Mouse (Mus musculus) intestine, embryonic 15.5 days (tissue): ENCODE measurements at regions not wholly inside any gene's neighbourhood (a gene's known extent, or its start where the extent isn't known, plus 50 kb on each side); places are given as distances from the start of the nearest gene placed in this dataset.
"Not testable (repeated sequence)": the region's sequence is repeated elsewhere in the genome, so short reads cannot be mapped to it uniquely, and the experiment has no call there.

Source experiments
- ATAC-seq: fragments of 200-750 bp; cut with Nextera tagmentation; 2 replicates; pipeline ENCODE4 v1.8.0; 2017; ENCODE audit warnings: moderate TSS enrichment, moderate library complexity
- H3K27ac ChIP-seq: fragments of 300-500 bp; sonication (generic); 2 replicates; pipeline ENCODE4 v1.5.1; 2015; ENCODE audit warnings: mild to moderate bottlenecking, inconsistent platforms
- H3K27me3 ChIP-seq: fragments of 300-500 bp; sonication (generic); replicated peaks from 2 replicates; pipeline ENCODE4 v1.6.1; 2015; ENCODE audit warnings: inconsistent platforms
- H3K36me3 ChIP-seq: fragments of 300-500 bp; sonication (generic); 2 replicates; pipeline ENCODE4 v1.6.1; 2015; ENCODE audit warnings: inconsistent platforms
- H3K4me1 ChIP-seq: fragments of 300-500 bp; sonication (generic); replicated peaks from 2 replicates; pipeline ENCODE4 v1.6.1; 2015; ENCODE audit warnings: inconsistent platforms
- H3K4me2 ChIP-seq: fragments of 300-500 bp; sonication (generic); replicated peaks from 2 replicates; pipeline ENCODE4 v1.6.1; 2015; ENCODE audit warnings: mild to moderate bottlenecking, inconsistent platforms
- H3K4me3 ChIP-seq: fragments of 300-500 bp; sonication (generic); replicated peaks from 2 replicates; pipeline ENCODE4 v1.5.1; 2015; ENCODE audit warnings: inconsistent platforms
- H3K9ac ChIP-seq: fragments of 300-500 bp; sonication (generic); 2 replicates; pipeline ENCODE4 v1.6.1; 2015; ENCODE audit warnings: inconsistent platforms
- H3K9me3 ChIP-seq: fragments of 300-500 bp; sonication (generic); 2 replicates; pipeline ENCODE4 v1.6.1; 2016; ENCODE audit warnings: inconsistent platforms
- WGBS: fragments of 180-500 bp; shearing (Covaris S2); methylation state at CpG from one replicate; pipeline ENCODE4 v1.1.7; 2015; 5-methylcytosine and 5-hydroxymethylcytosine counted together

GRCm38 (mm10) chr6:31011407-31012020, 52.6 kb upstream of the Klf14 start:
- Histone ChIP-seq H3K27ac (no peak overlapping the region), H3K36me3 (no peaks in the 10 kb centered on the region)

GRCm38 (mm10) chr6:31016566-31016965, 57.7 kb upstream of the Klf14 start:
- no peak overlapping the region for H3K9ac ChIP-seq
- no peaks in the 10 kb centered on the region for H3K27me3 ChIP-seq
- H3K9me3 ChIP-seq = no peaks in the 10 kb centered on the region
- no peaks in the 10 kb centered on the region for H3K36me3 ChIP-seq
- no peak overlapping the region for H3K27ac ChIP-seq
- H3K4me2 ChIP-seq = no peak overlapping the region
- peak; percentile 92 for ATAC-seq
- H3K4me3 ChIP-seq = no peak overlapping the region
- H3K4me1 ChIP-seq = peaks cover 8% of the 10 kb centered on the region
- WGBS = 55% methylated on average over 7 of the region's 7 CpGs

More at GRCm38 (mm10) chr6:31011407-31012020, 52.6 kb upstream of the Klf14 start:
- peak; percentile 77 for ATAC-seq
- H3K9me3 ChIP-seq = no peaks in the 10 kb centered on the region
- no peak overlapping the region for H3K4me3 ChIP-seq
- WGBS = 33% methylated on average over 4 of the region's 4 CpGs
- H3K27me3 ChIP-seq = no peaks in the 10 kb centered on the region
- no peak overlapping the region for H3K4me2 ChIP-seq
- peaks cover 8% of the 10 kb centered on the region for H3K4me1 ChIP-seq
- H3K9ac ChIP-seq = no peak overlapping the region

- 90% methylated on average over 5 of the region's 5 CpGs for WGBS
- H3K27ac ChIP-seq = no peak overlapping the region
- no peak for ATAC-seq
Measured at GRCm38 (mm10) chr6:31021776-31022175, 62.9 kb upstream of the Klf14 start.

GRCm38 (mm10) chr6:31029777-31030176, 70.9 kb upstream of the Klf14 start:
- 81% methylated on average over 9 of the region's 9 CpGs for WGBS
- ATAC-seq = no peak

More at GRCm38 (mm10) chr6:31021776-31022175, 62.9 kb upstream of the Klf14 start:
- no peaks in the 10 kb centered on the region for H3K36me3 ChIP-seq
- no peaks in the 10 kb centered on the region for H3K27me3 ChIP-seq
- H3K4me2 ChIP-seq = no peak overlapping the region
- no peaks in the 10 kb centered on the region for H3K4me1 ChIP-seq
- no peak overlapping the region for H3K4me3 ChIP-seq
- no peak overlapping the region for H3K9ac ChIP-seq
- H3K9me3 ChIP-seq = no peaks in the 10 kb centered on the region

GRCm38 (mm10) chr6:31031022-31031421, 72.1 kb upstream of the Klf14 start:
- no peaks in the 10 kb centered on the region for H3K9me3 ChIP-seq
- WGBS = 68% methylated on average over 7 of the region's 7 CpGs
- ATAC-seq = no peak
- peaks cover 4% of the 10 kb centered on the region; the same call in 1 of the 2 replicates for H3K4me1 ChIP-seq
- H3K4me2 ChIP-seq = no peak overlapping the region
- no peak overlapping the region for H3K4me3 ChIP-seq
- H3K36me3 ChIP-seq = no peaks in the 10 kb centered on the region
- H3K27me3 ChIP-seq = no peaks in the 10 kb centered on the region
- no peak overlapping the region for H3K9ac ChIP-seq
- no peak overlapping the region for H3K27ac ChIP-seq

More at GRCm38 (mm10) chr6:31029777-31030176, 70.9 kb upstream of the Klf14 start:
- H3K9ac ChIP-seq = no peak overlapping the region
- H3K27me3 ChIP-seq = no peaks in the 10 kb centered on the region
- peaks cover 4% of the 10 kb centered on the region; the same call in 1 of the 2 replicates for H3K4me1 ChIP-seq
- no peaks in the 10 kb centered on the region for H3K36me3 ChIP-seq
- H3K4me3 ChIP-seq = no peak overlapping the region
- H3K27ac ChIP-seq = no peak overlapping the region
- H3K9me3 ChIP-seq = no peaks in the 10 kb centered on the region
- no peak overlapping the region for H3K4me2 ChIP-seq

- Histone ChIP-seq H3K27me3 (no peaks in the 10 kb centered on the region), H3K4me3 (no peak overlapping the region), H3K9me3 (no peaks in the 10 kb centered on the region), H3K36me3 (no peaks in the 10 kb centered on the region), H3K27ac (no peak overlapping the region), H3K4me2 (no peak overlapping the region), H3K9ac (no peak overlapping the region), H3K4me1 (peaks cover 4% of the 10 kb centered on the region; the same call in 1 of the 2 replicates)
- no peak for ATAC-seq
- 87% methylated on average over 4 of the region's 4 CpGs for WGBS
Measured at GRCm38 (mm10) chr6:31032147-31032546, 73.3 kb upstream of the Klf14 start.

GRCm38 (mm10) chr6:31032980-31033608, 74.2 kb upstream of the Klf14 start:
- peak; percentile 70 for ATAC-seq
- 10% methylated on average over 12 of the region's 12 CpGs for WGBS
- peaks cover 7% of the 10 kb centered on the region; the same call in 1 of the 2 replicates for H3K4me1 ChIP-seq
- no peaks in the 10 kb centered on the region for H3K36me3 ChIP-seq
- H3K27ac ChIP-seq = no peak overlapping the region
- H3K9me3 ChIP-seq = no peaks in the 10 kb centered on the region
- H3K27me3 ChIP-seq = no peaks in the 10 kb centered on the region
- H3K4me2 ChIP-seq = peak overlapping the region; percentile 40; the same call in 1 of the 2 replicates
- H3K4me3 ChIP-seq = no peak overlapping the region
- no peak overlapping the region for H3K9ac ChIP-seq

GRCm38 (mm10) chr6:31034796-31035195, 75.9 kb upstream of the Klf14 start:
- Histone ChIP-seq H3K36me3 (no peaks in the 10 kb centered on the region), H3K4me3 (no peak overlapping the region), H3K9ac (no peak overlapping the region), H3K4me1 (peaks cover 8% of the 10 kb centered on the region; the same call in 1 of the 2 replicates), H3K4me2 (no peak overlapping the region), H3K27me3 (no peaks in the 10 kb centered on the region), H3K27ac (no peak overlapping the region), H3K9me3 (no peaks in the 10 kb centered on the region)
- ATAC-seq = no peak
- WGBS = 70% methylated on average over 10 of the region's 10 CpGs

GRCm38 (mm10) chr6:31037801-31038395, 79.0 kb upstream of the Klf14 start:
- Histone ChIP-seq H3K36me3 (no peaks in the 10 kb centered on the region), H3K4me1 (peaks cover 5% of the 10 kb centered on the region; the same call in 1 of the 2 replicates)
- WGBS = 72% methylated on average over 20 of the region's 20 CpGs

GRCm38 (mm10) chr6:31038445-31038844, 79.6 kb upstream of the Klf14 start:
- H3K9ac ChIP-seq = not testable (repeated sequence)

More at GRCm38 (mm10) chr6:31037801-31038395, 79.0 kb upstream of the Klf14 start:
- Histone ChIP-seq H3K27me3 (no peaks in the 10 kb centered on the region), H3K9me3 (no peaks in the 10 kb centered on the region), H3K27ac (no peak overlapping the region), H3K4me3 (no peak overlapping the region), H3K4me2 (peak overlapping the region; percentile 11; the same call in 1 of the 2 replicates), H3K9ac (no peak overlapping the region)
- ATAC-seq = no peak

GRCm38 (mm10) chr6:31039485-31039884, 80.6 kb upstream of the Klf14 start:
- no peak overlapping the region for H3K4me3 ChIP-seq
- WGBS = 75% methylated on average over 6 of the region's 6 CpGs
- no peaks in the 10 kb centered on the region for H3K27me3 ChIP-seq
- H3K27ac ChIP-seq = no peak overlapping the region
- ATAC-seq = no peak
- H3K36me3 ChIP-seq = no peaks in the 10 kb centered on the region
- no peaks in the 10 kb centered on the region for H3K9me3 ChIP-seq
- H3K4me1 ChIP-seq = 0 out of 2 replicates have a peak, but pooled peaks cover 4% of the 10 kb centered on the region
- H3K4me2 ChIP-seq = no peak overlapping the region
- no peak overlapping the region for H3K9ac ChIP-seq

More at GRCm38 (mm10) chr6:31038445-31038844, 79.6 kb upstream of the Klf14 start:
- ATAC-seq, H3K27me3 ChIP-seq, H3K36me3 ChIP-seq, H3K9me3 ChIP-seq, H3K4me2 ChIP-seq, H3K4me1 ChIP-seq, H3K4me3 ChIP-seq, H3K27ac ChIP-seq: not testable (repeated sequence)
- WGBS = 4% methylated on average over 2 of the region's 2 CpGs

GRCm38 (mm10) chr6:31040783-31041182, 81.9 kb upstream of the Klf14 start:
- Histone ChIP-seq H3K4me3 (no peak overlapping the region), H3K36me3 (no peaks in the 10 kb centered on the region), H3K9ac (no peak overlapping the region), H3K9me3 (no peaks in the 10 kb centered on the region), H3K4me1 (0 out of 2 replicates have a peak, but pooled peaks cover 4% of the 10 kb centered on the region), H3K27me3 (no peaks in the 10 kb centered on the region), H3K4me2 (no peak overlapping the region), H3K27ac (no peak overlapping the region)
- ATAC-seq = no peak
- WGBS = 85% methylated on average over 6 of the region's 6 CpGs
